Mouse (Mus musculus) spleen, adult 18-20 months (tissue): Measurements from ENCODE around the gene Abhd17b.
"Not testable (repeated sequence)": the region's sequence is repeated elsewhere in the genome, so short reads cannot be mapped to it uniquely, and the experiment has no call there.

ENCODE experiments used
- DNase-seq, 2 experiments: peaks; one replicate each; pipeline ENCODE4 v3.0.0; 2022; ENCODE audit warnings: mixed read lengths in 2 of 2

Abhd17b gene

GRCm38 (mm10) chr19:21652285-21653171 lies 457 bp upstream of the Abhd17b start, which contains the start of gene 1110059E24Rik:
Gene 1110059E24Rik, minus strand, starts transcription at chr19:21652976.
- peak; percentile 87 to 97 for DNase-seq

- no peak for DNase-seq
Observed at GRCm38 (mm10) chr19:21654788-21655187, 1.8 kb downstream of the Abhd17b start.

GRCm38 (mm10) chr19:21660734-21661133 lies 7.7 kb downstream of the Abhd17b start:
- no peak for DNase-seq

- DNase-seq: no peak
Observed at GRCm38 (mm10) chr19:21663756-21664456, 10.9 kb downstream of the Abhd17b start.

- DNase-seq: no peak
Observed at GRCm38 (mm10) chr19:21669650-21670049, 16.7 kb downstream of the Abhd17b start.

GRCm38 (mm10) chr19:21674354-21675096 lies 21.5 kb downstream of the Abhd17b start:
- DNase-seq: no peak

- no peak for DNase-seq
Observed at GRCm38 (mm10) chr19:21680091-21680490, 27.1 kb downstream of the Abhd17b start.

- DNase-seq: no peak
Observed at GRCm38 (mm10) chr19:21680986-21681385, 28.0 kb downstream of the Abhd17b start.

- peak; percentile 46 to 68 for DNase-seq
Observed at GRCm38 (mm10) chr19:21713260-21714031, 60.5 kb downstream of the Abhd17b start.

- no peak for DNase-seq
Observed at GRCm38 (mm10) chr19:21714278-21714883, 61.4 kb downstream of the Abhd17b start.

GRCm38 (mm10) chr19:21715005-21715442 lies 62.0 kb downstream of the Abhd17b start:
- no peak for DNase-seq

DNA sequence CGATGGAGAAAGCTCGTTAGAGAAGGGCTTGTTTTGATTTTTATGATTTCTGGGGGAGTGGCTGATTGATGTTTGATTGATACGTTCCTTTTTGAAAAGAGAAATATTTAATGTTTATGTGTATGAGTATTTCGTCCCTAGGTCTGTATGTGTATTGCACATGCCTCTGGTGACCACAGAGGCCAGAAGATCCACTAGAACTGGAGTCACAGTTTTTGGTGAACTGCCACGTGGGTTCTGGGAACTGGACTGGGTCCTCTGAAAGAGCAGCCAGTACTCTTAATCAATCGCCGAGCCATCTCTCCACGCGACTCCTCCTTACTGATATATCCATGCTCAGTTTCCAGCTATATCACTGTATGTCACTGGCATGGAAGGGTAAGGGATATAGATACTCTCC lies 62.5 kb downstream of the Abhd17b start:
- DNase-seq: no peak

DNA sequence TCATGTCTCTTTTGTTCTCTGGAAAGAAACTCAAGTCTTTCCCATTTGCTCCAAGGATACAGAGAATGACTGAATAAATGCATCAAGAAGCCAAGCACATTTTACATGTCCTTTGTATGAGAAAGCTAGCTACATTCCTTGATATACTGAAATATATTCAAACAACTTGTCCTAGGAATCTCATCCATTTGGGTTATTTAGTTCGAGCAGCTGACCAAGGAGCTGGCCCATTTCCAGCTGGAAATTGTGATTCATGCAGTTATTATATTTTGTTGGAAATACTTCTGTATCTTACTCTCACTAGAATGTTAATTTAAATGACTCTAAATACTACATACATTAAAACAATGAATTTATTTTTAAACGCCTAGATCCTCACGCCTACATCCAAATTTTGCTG lies 63.5 kb downstream of the Abhd17b start:
- no peak for DNase-seq

GRCm38 (mm10) chr19:21719206-21719605 lies 66.2 kb downstream of the Abhd17b start:
- DNase-seq: no peak

DNA sequence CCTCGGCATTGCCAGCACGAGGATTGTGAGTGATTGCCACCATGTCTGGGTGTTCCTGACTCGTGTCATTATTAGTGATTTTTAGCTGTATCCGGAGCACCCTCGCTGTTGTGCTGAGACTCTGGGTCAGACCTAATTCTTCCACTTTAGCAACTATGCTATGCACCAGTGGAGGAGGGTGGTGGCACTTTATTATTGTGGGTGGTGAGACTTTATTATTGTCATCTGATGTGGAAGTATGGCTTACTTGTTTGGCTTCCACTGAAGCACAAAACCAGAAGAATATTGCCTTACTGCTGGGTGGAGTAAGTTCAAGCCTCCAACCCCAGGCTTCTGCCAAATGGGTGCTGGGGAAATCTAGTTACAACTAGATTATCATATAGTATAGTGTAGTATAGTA lies 68.0 kb downstream of the Abhd17b start:
- no peak for DNase-seq

DNA sequence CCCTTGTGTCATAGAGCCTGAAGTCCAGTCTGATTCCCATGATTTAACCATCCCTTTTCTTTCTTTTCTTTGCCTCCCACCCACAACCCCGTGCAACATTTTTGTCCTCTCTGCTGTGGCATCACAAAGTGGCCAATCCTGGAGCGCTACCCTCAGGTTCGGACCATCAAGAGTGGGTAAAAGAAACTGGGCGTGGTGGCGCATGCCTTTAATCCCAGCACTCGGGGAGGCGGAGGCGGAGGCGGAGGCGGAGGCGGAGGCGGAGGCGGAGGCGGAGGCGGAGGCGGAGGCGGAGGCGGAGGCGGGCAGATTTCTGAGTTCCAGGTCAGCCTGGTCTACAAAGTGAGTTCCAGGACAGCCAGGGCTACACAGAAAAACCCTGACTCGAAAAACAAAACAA lies 70.3 kb downstream of the Abhd17b start:
- DNase-seq: not testable (repeated sequence)

DNA sequence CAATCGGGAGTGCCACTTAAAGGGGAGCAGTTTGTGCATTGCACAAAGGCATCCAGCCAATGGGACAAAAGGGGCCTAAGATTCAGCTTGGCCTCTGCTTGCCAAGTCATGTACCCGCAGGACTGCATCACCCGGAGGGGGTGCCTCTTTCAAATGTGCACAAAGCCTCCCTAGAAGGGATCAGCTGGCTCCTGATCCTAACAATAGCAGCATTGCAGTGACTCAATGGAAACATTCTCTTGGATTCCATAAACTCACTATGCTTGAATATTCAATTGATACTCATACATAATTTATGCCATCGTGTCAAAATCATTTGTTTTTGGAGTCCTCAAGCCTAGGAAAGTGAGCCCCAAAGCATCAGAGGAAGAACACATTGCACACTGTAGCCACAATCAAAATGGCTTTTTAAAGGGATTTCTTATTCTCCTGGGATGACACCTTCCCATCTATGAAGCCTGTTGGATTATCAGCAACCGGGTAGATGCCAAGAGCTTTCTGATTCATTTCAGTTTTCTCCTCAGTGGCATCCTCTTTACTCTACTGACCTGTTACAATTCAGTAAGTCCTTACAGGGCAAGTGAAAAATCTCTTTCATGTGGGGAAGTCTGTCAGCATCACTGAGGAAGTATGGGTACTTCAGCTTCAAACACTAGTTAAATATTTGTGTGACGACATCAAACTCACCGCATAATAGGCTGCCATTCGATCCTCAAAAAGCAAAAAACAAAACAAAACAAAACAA lies 71.1 kb downstream of the Abhd17b start:
- DNase-seq: no peak

DNA sequence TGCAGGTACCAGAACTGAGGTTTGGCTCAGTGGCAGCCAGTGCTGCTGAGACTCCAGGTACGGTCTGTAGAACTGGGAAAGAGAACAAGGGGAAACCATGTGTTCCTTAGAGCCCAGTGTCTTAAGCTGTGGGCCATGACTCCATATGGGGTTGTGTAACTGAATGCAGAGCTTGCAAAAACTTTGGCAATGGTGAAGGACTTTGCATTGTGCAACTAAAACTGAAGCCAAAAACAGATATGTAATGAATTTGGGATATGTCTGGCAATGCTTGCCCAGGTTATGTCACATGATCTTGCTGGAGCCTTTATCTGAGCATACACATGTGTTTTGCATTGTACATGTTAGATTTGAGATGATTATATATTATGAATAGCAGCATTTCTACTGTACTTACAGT lies 72.2 kb downstream of the Abhd17b start:
- DNase-seq: no peak

GRCm38 (mm10) chr19:21727081-21727480 lies 74.1 kb downstream of the Abhd17b start:
- no peak for DNase-seq

GRCm38 (mm10) chr19:21728342-21728741 lies 75.4 kb downstream of the Abhd17b start:
- no peak for DNase-seq

DNA sequence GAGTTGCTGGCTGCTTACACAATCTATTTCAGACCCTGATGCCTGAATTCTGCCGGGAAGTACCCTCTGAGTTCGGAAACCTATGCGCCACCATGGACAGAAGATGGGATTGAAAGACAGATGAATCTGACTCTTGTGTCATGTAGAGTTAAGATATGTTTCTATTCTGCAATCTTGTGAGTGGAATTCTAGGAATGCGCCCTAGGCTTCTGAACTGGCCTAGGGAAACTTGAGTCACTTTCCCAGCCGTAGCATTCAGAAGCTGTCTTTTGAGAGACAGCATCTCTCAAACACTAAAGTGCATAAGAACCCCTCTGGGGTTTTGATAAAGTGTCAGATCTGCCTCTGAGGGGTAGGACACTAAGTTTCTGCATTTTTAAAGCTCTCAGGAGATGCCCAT lies 78.9 kb downstream of the Abhd17b start:
- DNase-seq: no peak
